ENCODE assay signal across 27 mouse cellular contexts in the genomic region with DNA sequence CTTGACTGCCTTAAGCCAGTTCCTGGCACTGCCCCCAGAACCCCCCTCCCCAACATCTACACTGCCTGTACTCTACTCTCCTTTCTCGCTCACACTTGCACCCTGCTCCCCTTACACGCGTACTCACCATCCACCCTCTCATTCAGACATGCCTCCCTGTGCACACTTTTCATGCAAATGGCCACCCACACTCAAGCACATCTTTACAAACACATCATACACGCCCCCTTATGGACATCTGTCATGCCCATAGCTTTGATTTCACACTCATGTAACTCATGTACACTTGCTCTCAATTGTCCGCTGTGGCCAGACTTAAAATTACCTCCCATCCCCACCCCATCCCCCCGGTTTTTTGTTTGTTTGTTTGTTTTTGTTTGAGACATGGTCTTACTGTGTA. TPM values are rescaled to one million over a fixed set of nuclear protein-coding genes. Genes with fewer than 3 reads are reported as not detected.
A peak's percentile ranks its signal among the peaks of the same experiment; 100 is the strongest.
DNase-seq lines count a peak whose midpoint lies in the region; ATAC-seq and TF ChIP-seq lines count a peak whose summit lies in the region.
"Had no signal": no experiment of that assay in that cellular context is flagged by ENCODE, and none has a peak within 500 bp of the region (broad histone marks: within the 10 kb centered on the region; RNA-seq: fewer than 3 reads in every experiment).

No protein-coding gene starts in this region.

- peak; percentile 5; the same call in 1 of the 2 replicates for TF ChIP-seq CTCF in liver, postnatal 0 days (IDR thresholded peaks at IDR 0.05; ENCODE audit: low read depth)

- peak; percentile 60 for ATAC-seq in frontal cortex, adult (ENCODE audit: low TSS enrichment)
- ATAC-seq in liver, postnatal 0 days, result no peak
- no peak for ATAC-seq in liver, embryonic 12.5 days
- ATAC-seq: forebrain, embryonic 16.5 days; Patski had no signal

- H3K4me3 ChIP-seq in liver, postnatal 0 days (ENCODE audit: low read depth, low read length), result no peak overlapping the region
- H3K4me3 ChIP-seq in liver, embryonic 12.5 days, result no peak overlapping the region
- H3K4me3 ChIP-seq: embryonic facial prominence, embryonic 12.5 days; embryonic facial prominence, embryonic 15.5 days; forebrain, embryonic 12.5 days; heart, embryonic 12.5 days; heart, embryonic 15.5 days; hindbrain, embryonic 12.5 days; hindbrain, embryonic 15.5 days had no signal

- H3K9me3 ChIP-seq in liver, postnatal 0 days (ENCODE audit: low read length), result no peaks in the 10 kb centered on the region
- no peaks in the 10 kb centered on the region for H3K9me3 ChIP-seq in liver, embryonic 12.5 days (replicated peaks)
- H3K9me3 ChIP-seq: embryonic facial prominence, embryonic 12.5 days; embryonic facial prominence, embryonic 15.5 days; forebrain, embryonic 12.5 days; G1E; heart, embryonic 12.5 days; heart, embryonic 15.5 days; hindbrain, embryonic 12.5 days; hindbrain, embryonic 15.5 days had no signal

- H3K27me3 ChIP-seq in liver, postnatal 0 days (ENCODE audit: insufficient read depth, low read length), result peaks cover 3% of the 10 kb centered on the region; the same call in 1 of the 2 replicates
- peaks cover 63% of the 10 kb centered on the region for H3K27me3 ChIP-seq in liver, embryonic 12.5 days (replicated peaks)
- H3K27me3 ChIP-seq: embryonic facial prominence, embryonic 12.5 days; hindbrain, embryonic 15.5 days; Patski had no signal

- WGBS in liver, postnatal 0 days (ENCODE audit: insufficient replicate concordance), result 80% methylated on average over 6 of the region's 6 CpGs
- 65% methylated on average over 6 of the region's 6 CpGs for WGBS in liver, embryonic 12.5 days (ENCODE audit: insufficient replicate concordance)

- no peak overlapping the region for H3K27ac ChIP-seq in liver, postnatal 0 days (ENCODE audit: low read depth)
- no peak overlapping the region for H3K27ac ChIP-seq in liver, embryonic 12.5 days
- H3K27ac ChIP-seq: embryonic facial prominence, embryonic 12.5 days; embryonic facial prominence, embryonic 15.5 days; forebrain, embryonic 12.5 days; heart, embryonic 15.5 days; hindbrain, embryonic 12.5 days; hindbrain, embryonic 15.5 days had no signal

- DNase-seq in frontal cortex, postnatal 10 days (ENCODE audit: low spot score in 2 of 2), result no peak
- no peak for DNase-seq in liver, postnatal 0 days
- peak; percentile 63 for DNase-seq in brain, adult 2 months (ENCODE audit: low read depth, low spot score)
- DNase-seq in urinary bladder, postnatal 4 days (ENCODE audit: low spot score in 2 of 2), result no peak
- DNase-seq: adrenal gland, postnatal 10 days; adrenal gland, postnatal 36 days; B cell, adult 2 months; cerebellum, adult 11 months; cerebellum, adult 2 months; cerebellum, adult 9-11 months; cerebellum, postnatal 25 days; gastrocnemius, postnatal 25 days; heart, adult 18-20 months; heart, postnatal 10 days; heart, postnatal 36 days had no signal

- TF ChIP-seq EP300 in liver, postnatal 0 days (IDR thresholded peaks at IDR 0.05; ENCODE audit: low read depth), result no peak

- peaks cover 11% of the 10 kb centered on the region for H3K4me1 ChIP-seq in liver, postnatal 0 days (ENCODE audit: insufficient read depth)
- peaks cover 3% of the 10 kb centered on the region; the same call in 1 of the 2 replicates for H3K4me1 ChIP-seq in liver, embryonic 12.5 days
- H3K4me1 ChIP-seq: embryonic facial prominence, embryonic 12.5 days; embryonic facial prominence, embryonic 15.5 days; hindbrain, embryonic 15.5 days had no signal

- H3K36me3 ChIP-seq in liver, postnatal 0 days (replicated peaks; ENCODE audit: insufficient read depth, low read length), result no peaks in the 10 kb centered on the region
- H3K36me3 ChIP-seq in liver, embryonic 12.5 days, result no peaks in the 10 kb centered on the region
- H3K36me3 ChIP-seq: embryonic facial prominence, embryonic 12.5 days; embryonic facial prominence, embryonic 15.5 days; forebrain, embryonic 12.5 days; G1E; heart, embryonic 12.5 days; heart, embryonic 15.5 days; hindbrain, embryonic 12.5 days; hindbrain, embryonic 15.5 days had no signal

- no peak overlapping the region for H3K4me2 ChIP-seq in liver, postnatal 0 days (ENCODE audit: low read depth, low read length)
- no peak overlapping the region for H3K4me2 ChIP-seq in liver, embryonic 12.5 days
- H3K4me2 ChIP-seq: embryonic facial prominence, embryonic 12.5 days; embryonic facial prominence, embryonic 15.5 days; forebrain, embryonic 12.5 days; heart, embryonic 12.5 days; heart, embryonic 15.5 days; hindbrain, embryonic 12.5 days; hindbrain, embryonic 15.5 days had no signal

- no peak overlapping the region for H3K9ac ChIP-seq in liver, postnatal 0 days (replicated peaks)
- no peak overlapping the region for H3K9ac ChIP-seq in liver, embryonic 12.5 days
- H3K9ac ChIP-seq: embryonic facial prominence, embryonic 12.5 days; embryonic facial prominence, embryonic 15.5 days; forebrain, embryonic 12.5 days; heart, embryonic 12.5 days; heart, embryonic 15.5 days; hindbrain, embryonic 12.5 days; hindbrain, embryonic 15.5 days had no signal

RNA-seq across cellular contexts. Expression of a gene that starts 8.0 kb away (rescaled TPM):
- 6.0 and 6.8 TPM in 2 replicates for polyA plus RNA-seq in liver, postnatal 0 days (2015; fragmentation: Nextera tagmentation; extraction: Ambion mirVana)
- 1.3 and 1.7 TPM in 2 replicates for polyA plus RNA-seq in liver, embryonic 12.5 days (2016; fragmentation: Nextera tagmentation; extraction: Ambion mirVana)
- polyA plus RNA-seq: G1E had no signal

RNA-seq across cellular contexts. Expression of a gene that starts 9.5 kb away (rescaled TPM):
- polyA plus RNA-seq in liver, postnatal 0 days (2015; fragmentation: Nextera tagmentation; extraction: Ambion mirVana), result 0.32 and 0.40 TPM in 2 replicates
- 0.06 and 0.07 TPM in 2 replicates for polyA plus RNA-seq in liver, embryonic 12.5 days (2016; fragmentation: Nextera tagmentation; extraction: Ambion mirVana)
- polyA plus RNA-seq: G1E had no signal
